Mouse (Mus musculus) spleen, adult 2 months (tissue): ENCODE results near the gene St6galnac3. TPM values are rescaled to one million over a fixed set of nuclear protein-coding genes. Genes with fewer than 3 reads are reported as not detected.
A peak's percentile ranks its signal among the peaks of the same experiment; 100 is the strongest.

ENCODE experiments used
- DNase-seq, 2 experiments: peaks; one replicate each; pipeline versions ENCODE4 v3.0.0 to v3.0.0-alpha.2; 2012 to 2021; ENCODE audit warnings: low spot score in 2 of 2, low read depth in 1 of 2
- H3K27ac ChIP-seq: fragments of 200-500 bp; 2 replicates; pipeline ENCODE4 v1.5.1; 2012; ENCODE audit warnings: low read length, inconsistent platforms; ENCODE audit not compliant: insufficient read depth
- H3K27me3 ChIP-seq: fragments of 200-500 bp; 2 replicates; pipeline ENCODE4 v1.6.1; 2012; ENCODE audit warnings: mild to moderate bottlenecking, moderate library complexity, low read length, inconsistent platforms; ENCODE audit not compliant: control insufficient read depth, insufficient read depth
- H3K36me3 ChIP-seq: fragments of 200-500 bp; 2 replicates; pipeline ENCODE4 v1.6.1; 2012; ENCODE audit warnings: mild to moderate bottlenecking, low read length, inconsistent platforms; ENCODE audit not compliant: control insufficient read depth, insufficient read depth
- H3K4me1 ChIP-seq: fragments of 200-500 bp; 2 replicates; pipeline ENCODE4 v1.6.1; 2011; ENCODE audit warnings: inconsistent platforms; ENCODE audit not compliant: control insufficient read depth, insufficient read depth, insufficient read length
- H3K4me3 ChIP-seq: fragments of 200-500 bp; 2 replicates; pipeline ENCODE4 v1.5.1; 2011; ENCODE audit warnings: mild to moderate bottlenecking, inconsistent platforms; ENCODE audit not compliant: insufficient read depth, insufficient read length; ENCODE audit errors: extremely low read depth
- CTCF ChIP-seq: fragments of 200-500 bp; IDR thresholded peaks from 2 replicates; pipeline ENCODE4 v1.5.1; 2011; ENCODE audit warnings: mild to moderate bottlenecking, inconsistent platforms; ENCODE audit not compliant: insufficient read depth, insufficient read length, insufficient replicate concordance; ENCODE audit errors: extremely low read depth
- POLR2A ChIP-seq: fragments of 200-500 bp; IDR thresholded peaks from 2 replicates; pipeline ENCODE4 v1.6.1; 2011; ENCODE audit warnings: low read depth, low read length, inconsistent platforms
- WGBS: fragments of 180-500 bp; shearing (Covaris S2); methylation state at CpG from one replicate; pipeline ENCODE4 v1.1.7; 2018; 5-methylcytosine and 5-hydroxymethylcytosine counted together
- polyA plus RNA-seq: library from polyadenylated mRNA; depleted of rRNA; stranded (reverse); fragments of >200 nt; gene quantifications from 2 replicates; pipeline ENCODE4 v1.2.3, GENCODE M21; 2012; rRNA removed

St6galnac3 gene
- polyA plus RNA-seq: 2.0 and 3.0 TPM in 2 replicates

DNA sequence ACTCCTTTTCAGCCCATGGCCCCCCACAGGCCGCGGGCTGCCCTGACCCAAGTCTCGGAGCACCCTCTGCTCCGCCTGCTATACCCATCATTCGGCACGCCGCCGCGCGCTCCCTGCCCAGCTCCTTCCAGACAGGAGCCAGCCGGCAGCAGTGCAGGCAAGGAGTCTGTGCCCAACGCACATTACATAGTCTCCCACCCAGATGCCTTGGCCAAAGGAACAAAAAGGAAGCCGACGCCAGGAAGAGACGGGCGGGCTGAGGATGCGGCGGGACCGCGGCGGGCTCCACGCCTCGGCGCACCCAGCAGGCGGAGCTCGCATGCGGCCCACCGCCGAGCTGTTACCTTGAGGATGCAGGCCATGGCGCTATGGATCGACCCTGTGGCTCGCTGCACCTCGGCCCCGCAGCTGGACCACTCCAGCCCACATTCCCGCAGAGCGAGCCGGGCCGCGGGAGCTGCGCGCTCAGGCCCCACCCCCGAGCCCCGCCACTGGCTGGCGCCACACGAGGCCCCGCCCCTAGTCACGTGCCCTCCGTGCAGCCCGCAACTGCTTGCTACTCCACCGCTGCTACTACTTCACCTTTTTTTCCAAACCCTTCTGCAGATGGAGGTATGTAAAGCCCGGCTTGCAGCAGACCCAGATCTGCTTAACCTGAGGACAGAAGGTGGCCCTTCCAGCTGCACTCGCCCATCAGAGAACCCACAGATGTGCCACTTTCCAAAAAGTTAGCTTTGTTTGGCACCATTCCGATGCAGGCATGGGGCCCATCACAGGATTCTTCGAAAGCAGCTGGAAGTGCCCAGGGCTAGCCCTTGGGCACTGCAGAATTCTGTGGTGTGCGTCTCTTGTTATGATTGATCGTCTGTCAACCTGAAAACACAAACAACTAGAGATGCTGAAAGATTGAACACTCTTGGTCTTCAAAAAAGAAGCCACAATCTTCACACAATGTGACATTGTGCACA is at the start of gene St6galnac3:
Gene St6galnac3, minus strand, starts transcription at position 474 of the 968 bp plus-strand sequence.
- peak; percentile 43 to 74 for DNase-seq
- TF ChIP-seq POLR2A (0 out of 2 replicates have a peak, but pooled peaks have one; percentile 10), CTCF (no peak)
- WGBS: 3% methylated on average over 56 of the region's 56 CpGs

DNA sequence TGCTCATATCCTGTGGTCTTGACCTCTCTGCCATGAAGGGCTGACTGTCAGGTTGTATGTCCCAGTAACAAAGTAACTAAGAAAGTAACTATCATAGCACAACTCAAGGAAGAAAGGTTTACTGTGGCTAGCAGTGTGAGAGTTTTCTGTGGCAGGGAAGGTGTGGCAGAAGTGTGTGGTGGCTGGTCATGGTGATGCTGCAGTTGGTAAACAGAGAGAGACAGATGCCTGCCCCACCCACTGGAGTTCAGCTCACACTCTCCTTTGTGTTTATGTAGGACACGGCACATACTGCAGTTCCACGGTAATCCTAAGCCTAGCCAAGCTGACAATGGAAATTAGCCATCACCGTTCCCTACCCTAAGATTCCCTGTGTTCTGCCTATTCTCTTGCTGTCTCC is 49.6 kb upstream of the St6galnac3 start:
- H3K36me3 ChIP-seq: no peaks in the 10 kb centered on the region
- no peak for DNase-seq
- TF ChIP-seq POLR2A (no peak), CTCF (no peak)
- no peak overlapping the region for H3K27ac ChIP-seq
- WGBS: 86% methylated on average over 3 of the region's 3 CpGs
- no peaks in the 10 kb centered on the region for H3K4me1 ChIP-seq
- H3K4me3 ChIP-seq: no peak overlapping the region
- H3K27me3 ChIP-seq: no peaks in the 10 kb centered on the region

More for the DNA sequence above, at the start of gene St6galnac3:
- Histone ChIP-seq H3K27me3 (0 out of 2 replicates have a peak, but pooled peaks cover 2% of the 10 kb centered on the region), H3K4me3 (peak within 1 kb of the TSS; percentile 93), H3K36me3 (no peaks in the 10 kb centered on the region), H3K4me1 (peaks cover 15% of the 10 kb centered on the region; the same call in 1 of the 2 replicates), H3K27ac (no peak within 1 kb of the TSS; the same call in 1 of the 2 replicates)

DNA sequence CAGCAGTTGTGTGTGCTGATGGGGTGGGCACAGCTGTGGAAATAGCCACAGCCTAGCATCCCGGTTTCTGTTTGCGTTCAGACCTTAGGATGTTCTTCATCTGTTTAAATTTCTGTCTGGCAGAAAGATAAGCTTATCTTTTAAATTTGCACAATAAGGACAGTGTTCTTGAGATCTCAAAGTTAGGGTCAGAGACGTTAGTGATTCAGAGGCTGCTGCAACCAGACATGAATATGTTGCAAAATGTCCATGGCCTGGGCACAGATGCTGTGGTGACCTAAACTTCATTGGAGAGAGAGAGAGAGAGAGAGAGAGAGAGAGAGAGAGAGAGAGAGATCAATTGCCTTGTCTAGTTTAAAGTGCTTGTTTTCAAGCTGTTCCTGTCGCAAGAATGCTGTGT is 46.5 kb upstream of the St6galnac3 start:
- Histone ChIP-seq H3K27me3 (no peaks in the 10 kb centered on the region), H3K4me3 (no peak overlapping the region), H3K27ac (no peak overlapping the region), H3K4me1 (no peaks in the 10 kb centered on the region), H3K36me3 (no peaks in the 10 kb centered on the region)
- DNase-seq: no peak
- no peak for TF ChIP-seq CTCF
- no peak for TF ChIP-seq POLR2A
- WGBS: 70% methylated on average over 4 of the region's 4 CpGs

DNA sequence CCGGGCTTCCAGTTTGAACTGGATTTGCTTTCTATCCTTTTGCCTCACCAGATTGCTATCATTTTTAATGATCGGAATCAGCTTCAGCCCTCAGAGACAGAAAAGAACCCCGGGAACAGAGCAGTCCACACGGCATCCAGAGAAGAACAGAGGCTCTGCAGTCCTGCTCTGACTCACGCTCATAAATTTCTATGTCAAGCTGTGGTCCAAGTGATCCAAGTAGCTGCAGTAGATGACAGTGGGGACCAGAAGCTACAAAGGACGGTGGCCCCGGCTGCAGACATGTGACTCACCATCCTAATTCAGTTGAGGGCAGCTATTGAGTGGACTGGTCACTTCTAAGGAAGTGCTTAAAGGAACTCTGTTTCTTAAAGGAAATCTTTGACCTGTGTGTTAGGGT is 45.6 kb upstream of the St6galnac3 start:
- WGBS: 27% methylated on average over 7 of the region's 7 CpGs
- TF ChIP-seq CTCF: no peak
- no peak for TF ChIP-seq POLR2A
- no peak overlapping the region for H3K27ac ChIP-seq
- no peaks in the 10 kb centered on the region for H3K4me1 ChIP-seq
- no peak for DNase-seq
- H3K4me3 ChIP-seq: no peak overlapping the region
- no peaks in the 10 kb centered on the region for H3K36me3 ChIP-seq
- H3K27me3 ChIP-seq: no peaks in the 10 kb centered on the region

DNA sequence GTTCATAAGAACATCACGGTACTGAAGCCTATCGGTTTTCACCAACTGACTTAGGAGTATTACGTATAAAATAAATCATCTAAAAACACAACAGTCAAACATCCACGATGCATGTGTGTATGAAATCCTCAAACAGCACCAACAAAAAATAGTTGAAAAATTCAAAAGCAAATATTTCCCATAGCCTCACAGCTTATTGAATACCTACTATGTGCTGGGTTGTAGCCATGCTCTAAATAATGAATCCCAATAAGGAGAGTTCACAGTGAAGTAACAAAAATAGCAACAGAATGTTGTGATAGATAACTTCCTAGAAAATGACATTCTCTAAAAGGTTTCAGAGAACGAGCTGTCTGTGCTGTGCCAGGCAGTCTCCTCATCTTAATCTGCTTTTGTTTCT is 44.2 kb upstream of the St6galnac3 start:
- TF ChIP-seq POLR2A (no peak), CTCF (no peak)

DNA sequence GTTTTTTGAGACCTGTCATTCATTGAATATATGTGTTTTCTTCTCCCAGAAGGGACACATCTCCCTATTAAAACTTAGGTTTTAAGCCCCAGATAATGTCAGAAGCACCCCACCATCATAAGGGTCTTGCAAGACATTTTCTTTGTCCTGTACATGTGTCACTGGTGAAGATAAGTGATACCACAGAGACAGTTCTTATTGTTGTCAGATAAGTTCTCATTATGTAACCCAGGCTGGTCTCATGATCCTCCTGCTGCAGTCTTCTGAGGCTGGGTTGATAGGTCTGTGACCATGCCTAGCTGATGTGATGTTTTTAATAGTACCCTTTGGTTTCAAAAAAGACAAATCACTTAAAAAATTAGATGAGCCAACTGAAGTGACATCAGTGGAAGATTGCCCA is 40.2 kb upstream of the St6galnac3 start:
- Histone ChIP-seq H3K27me3 (no peaks in the 10 kb centered on the region), H3K4me1 (0 out of 2 replicates have a peak, but pooled peaks cover 2% of the 10 kb centered on the region), H3K36me3 (no peaks in the 10 kb centered on the region), H3K4me3 (no peak overlapping the region), H3K27ac (no peak overlapping the region)
- DNase-seq: no peak
- TF ChIP-seq CTCF (no peak), POLR2A (no peak)

More for the DNA sequence above, 44.2 kb upstream of the St6galnac3 start:
- 0 out of 2 replicates have a peak, but pooled peaks cover 2% of the 10 kb centered on the region for H3K4me1 ChIP-seq
- no peak overlapping the region for H3K27ac ChIP-seq
- no peak for DNase-seq
- WGBS: 88% methylated on average over 5 of the region's 5 CpGs
- no peaks in the 10 kb centered on the region for H3K27me3 ChIP-seq
- H3K4me3 ChIP-seq: no peak overlapping the region
- H3K36me3 ChIP-seq: no peaks in the 10 kb centered on the region
